Mouse (Mus musculus): ENCODE results near the gene Rnf43.

DNA sequence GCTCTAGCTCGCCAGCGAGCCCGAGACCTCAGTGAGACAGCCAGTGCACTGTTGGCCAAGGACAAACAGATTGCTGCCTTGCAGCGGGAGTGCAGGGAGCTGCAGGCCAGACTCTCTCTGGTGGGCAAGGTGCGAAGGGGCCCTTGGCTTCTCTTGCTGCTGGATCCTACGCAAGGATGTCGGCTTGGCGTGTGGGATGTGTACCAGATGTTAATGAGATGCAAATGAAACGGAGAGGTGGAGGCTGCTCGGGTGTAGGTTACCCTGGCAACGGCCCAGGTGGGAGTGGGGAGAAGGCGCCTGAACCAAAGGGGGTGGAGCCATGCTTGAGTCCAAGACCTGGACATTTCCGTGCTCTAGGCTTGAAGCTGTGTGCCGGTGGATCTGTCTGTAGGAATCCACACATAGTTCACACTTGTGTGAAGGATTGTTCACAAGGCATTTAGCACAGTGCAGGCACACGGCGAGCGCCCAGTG is 101.0 kb downstream of the Rnf43 start:
- no peak for TF ChIP-seq CTCF (IDR thresholded peaks at IDR 0.05; ENCODE audit: borderline replicate concordance, control insufficient read depth, extremely low read depth, insufficient read depth, low read length, poor library complexity)
- no peak for TF ChIP-seq POLR2A (IDR thresholded peaks at IDR 0.05; ENCODE audit: control insufficient read depth, extremely low read depth, insufficient read depth, low read length, poor library complexity)
